Comparison of ENCODE assay signal across 8 mouse cellular contexts in genomic region chr4:134631471-134632130, GRCm38 (mm10).
DNase-seq lines count a peak whose midpoint lies in the region; TF ChIP-seq lines count a peak whose summit lies in the region.

No protein-coding gene starts in this region.

- H3K4me3 ChIP-seq in kidney, adult 2 months (ENCODE audit: insufficient read depth, low read depth, low read length) = no peak overlapping the region
- H3K4me3 ChIP-seq in embryonic fibroblast, embryonic 13.5 days (ENCODE audit: insufficient read depth, low read length) = no peak overlapping the region
- H3K4me3 ChIP-seq in limb, embryonic 10.5 days = no peak overlapping the region

- no peaks in the 10 kb centered on the region for H3K9me3 ChIP-seq in limb, embryonic 10.5 days (replicated peaks)

- no peaks in the 10 kb centered on the region for H3K36me3 ChIP-seq in kidney, adult 2 months (ENCODE audit: control insufficient read depth, insufficient read depth, low read length)
- H3K36me3 ChIP-seq in limb, embryonic 10.5 days = no peaks in the 10 kb centered on the region

- H3K27me3 ChIP-seq in kidney, adult 2 months (replicated peaks; ENCODE audit: control insufficient read depth, insufficient read depth, low read length) = no peaks in the 10 kb centered on the region
- no peaks in the 10 kb centered on the region for H3K27me3 ChIP-seq in limb, embryonic 10.5 days (ENCODE audit: low read depth, poor library complexity, severe bottlenecking)

- DNase-seq in kidney, adult 2 months = no peak
- DNase-seq in kidney, postnatal 36 days = no peak
- peak; percentile 49 to 52 for DNase-seq in heart, postnatal 10 days
- no peak for DNase-seq in limb, embryonic 10.5 days (ENCODE audit: low spot score)
- DNase-seq in right cerebral cortex, postnatal 25 days = peak; percentile 85
- no peak for DNase-seq in ovary, postnatal 10 days (ENCODE audit: low spot score)
- DNase-seq in lung, adult 18-20 months = no peak

- H3K27ac ChIP-seq in kidney, adult 2 months (ENCODE audit: insufficient read depth, low read depth, low read length) = 0 out of 2 replicates have a peak overlapping the region, but pooled peaks have one; percentile 25
- peak overlapping the region; percentile 73 for H3K27ac ChIP-seq in embryonic fibroblast, embryonic 13.5 days (ENCODE audit: insufficient read depth, low read length)
- peak overlapping the region; percentile 66 for H3K27ac ChIP-seq in limb, embryonic 10.5 days

- 78% methylated on average over 14 of the region's 14 CpGs for whole genome bisulfite sequencing in kidney, adult 2 months
- 81% methylated on average over 14 of the region's 14 CpGs for WGBS in limb, embryonic 10.5 days

- no peak for TF ChIP-seq CTCF in kidney, adult 2 months (conservative IDR thresholded peaks at IDR 0.05; ENCODE audit: insufficient read depth, insufficient read length, low read depth, low read length)
- no peak for TF ChIP-seq CTCF in embryonic fibroblast, embryonic 13.5 days (IDR thresholded peaks at IDR 0.05; ENCODE audit: borderline replicate concordance, insufficient read depth, low read length)

- no peak for TF ChIP-seq POLR2A in kidney, adult 2 months (IDR thresholded peaks at IDR 0.05; ENCODE audit: low read depth, low read length)
- no peak for TF ChIP-seq POLR2A in embryonic fibroblast, embryonic 13.5 days (IDR thresholded peaks at IDR 0.05; ENCODE audit: low read depth, low read length)

- H3K4me1 ChIP-seq in kidney, adult 2 months (ENCODE audit: control insufficient read depth, insufficient read depth, low read length) = peaks cover 6% of the 10 kb centered on the region; the same call in 1 of the 2 replicates
- H3K4me1 ChIP-seq in embryonic fibroblast, embryonic 13.5 days (ENCODE audit: control insufficient read depth, insufficient read depth, low read length) = peaks cover 10% of the 10 kb centered on the region
- peaks cover 59% of the 10 kb centered on the region for H3K4me1 ChIP-seq in limb, embryonic 10.5 days

- intact Hi-C loops in heart, postnatal 10 days (cut with DNase I) = loop anchor here (2.0 kb wide), 1 partner anchor 71 kb away; no protein-coding TSS in a partner anchor

Comparison
In these comparisons a context has a peak if more than half of its experiments do, and no peak if none do; other contexts are left out.
1. DNase-seq: peak in heart, postnatal 10 days (2 of 2) and right cerebral cortex, postnatal 25 days (single experiment); none in kidney, adult 2 months (single experiment), kidney, postnatal 36 days (0 of 2), limb, embryonic 10.5 days (single experiment), ovary, postnatal 10 days (single experiment) and lung, adult 18-20 months (0 of 2).
2. Peak in every context shown above with its lines, with median percentiles within 50 percentile points of each other: H3K27ac ChIP-seq.